Mouse (Mus musculus) ES-Bruce4 (cell line): ENCODE measurements around the gene Rnls. TPM values are rescaled to one million over a fixed set of nuclear protein-coding genes. Genes with fewer than 3 reads are reported as not detected.

Experiments used
- H3K27ac ChIP-seq: 2 replicates; pipeline ENCODE4 v1.5.1; 2012; ENCODE audit warnings: low read length, inconsistent platforms; ENCODE audit not compliant: insufficient read depth
- H3K27me3 ChIP-seq: 2 replicates; pipeline ENCODE4 v1.6.1; 2012; ENCODE audit warnings: mild to moderate bottlenecking, low read length, inconsistent platforms; ENCODE audit not compliant: control insufficient read depth, poor library complexity, insufficient read depth, severe bottlenecking
- H3K36me3 ChIP-seq: 2 replicates; pipeline ENCODE4 v1.6.1; 2012; ENCODE audit warnings: inconsistent platforms, mild to moderate bottlenecking, low read length, moderate library complexity; ENCODE audit not compliant: control insufficient read depth, poor library complexity, insufficient read depth, severe bottlenecking
- H3K4me1 ChIP-seq: one replicate; pipeline ENCODE4 v1.8.1; 2011; ENCODE audit warnings: low read length; ENCODE audit not compliant: control insufficient read depth, insufficient read depth
- H3K4me3 ChIP-seq: 2 replicates; pipeline ENCODE4 v1.5.1; 2011; ENCODE audit warnings: low read depth, mild to moderate bottlenecking, low read length
- H3K9ac ChIP-seq: 2 replicates; pipeline ENCODE4 v1.6.1; 2012; ENCODE audit warnings: low read depth, mild to moderate bottlenecking, inconsistent platforms; ENCODE audit not compliant: poor library complexity, severe bottlenecking
- H3K9me3 ChIP-seq: replicated peaks from 2 replicates; pipeline ENCODE4 v1.6.1; 2012; ENCODE audit warnings: mild to moderate bottlenecking, low read length, inconsistent platforms; ENCODE audit not compliant: control insufficient read depth, poor library complexity, insufficient read depth, severe bottlenecking
- CTCF ChIP-seq: IDR thresholded peaks from one replicate; pipeline ENCODE4 v1.8.1; 2011; ENCODE audit warnings: low read depth, low read length
- EP300 ChIP-seq: IDR thresholded peaks from 2 replicates; pipeline ENCODE4 v1.6.1; 2011; ENCODE audit warnings: low read depth, low read length; ENCODE audit not compliant: insufficient read depth
- POLR2A ChIP-seq: IDR thresholded peaks from one replicate; pipeline ENCODE4 v1.8.1; 2011; ENCODE audit warnings: low read length; ENCODE audit not compliant: insufficient read depth
- polyA plus RNA-seq: library from polyadenylated mRNA; stranded (reverse); fragments of >200 nt; gene quantifications from 2 replicates; pipeline ENCODE4 v1.2.4, GENCODE M21; 2011; ENCODE audit warnings: low read depth; ENCODE audit not compliant: missing spikeins, insufficient read depth, insufficient read length

Gene Rnls
- polyA plus RNA-seq, 1 experiment = 0.43 TPM

GRCm38 (mm10) chr19:33122611-33123226 lies 269.4 kb downstream of the Rnls start:
- Histone ChIP-seq H3K9ac (no peak overlapping the region), H3K4me3 (no peak overlapping the region), H3K36me3 (no peaks in the 10 kb centered on the region), H3K27me3 (no peaks in the 10 kb centered on the region), H3K27ac (no peak overlapping the region), H3K4me1 (no peaks in the 10 kb centered on the region), H3K9me3 (no peaks in the 10 kb centered on the region)
- no peak for TF ChIP-seq CTCF

DNA sequence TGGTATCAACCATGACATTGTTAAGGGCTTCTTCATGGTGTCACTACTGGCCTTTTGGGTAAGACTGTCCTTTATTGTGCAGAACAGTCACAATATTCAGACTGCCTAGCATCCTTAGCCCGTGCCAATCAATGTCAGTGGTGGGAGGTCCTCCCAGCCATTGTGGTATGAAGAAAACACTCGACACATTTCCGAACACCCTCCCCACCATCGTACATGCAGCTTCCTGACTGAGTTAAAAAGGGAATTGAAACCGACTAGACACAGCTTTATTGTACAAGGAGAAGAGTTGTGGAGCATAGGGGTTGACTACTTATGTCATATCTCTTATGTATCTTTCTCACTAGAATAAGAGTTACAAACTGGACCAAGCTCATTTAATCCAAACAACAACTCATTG lies 272.1 kb downstream of the Rnls start:
- Histone ChIP-seq H3K9ac (no peak overlapping the region), H3K4me3 (no peak overlapping the region), H3K9me3 (no peaks in the 10 kb centered on the region), H3K4me1 (no peaks in the 10 kb centered on the region), H3K27ac (no peak overlapping the region), H3K27me3 (no peaks in the 10 kb centered on the region), H3K36me3 (no peaks in the 10 kb centered on the region)
- no peak for TF ChIP-seq POLR2A
- TF ChIP-seq CTCF = no peak
- TF ChIP-seq EP300 = no peak

GRCm38 (mm10) chr19:33118898-33119297 lies 273.2 kb downstream of the Rnls start:
- Histone ChIP-seq H3K9ac (no peak overlapping the region), H3K27ac (no peak overlapping the region), H3K9me3 (no peaks in the 10 kb centered on the region), H3K36me3 (no peaks in the 10 kb centered on the region), H3K4me3 (no peak overlapping the region), H3K27me3 (no peaks in the 10 kb centered on the region), H3K4me1 (no peaks in the 10 kb centered on the region)
- no peak for TF ChIP-seq POLR2A
- TF ChIP-seq CTCF = peak; percentile 31

- Histone ChIP-seq H3K9me3 (no peaks in the 10 kb centered on the region), H3K27me3 (no peaks in the 10 kb centered on the region), H3K4me1 (no peaks in the 10 kb centered on the region), H3K4me3 (no peak overlapping the region), H3K9ac (no peak overlapping the region), H3K27ac (no peak overlapping the region), H3K36me3 (no peaks in the 10 kb centered on the region)
- TF ChIP-seq POLR2A = no peak
- TF ChIP-seq EP300 = no peak
- no peak for TF ChIP-seq CTCF
These were observed 277.3 kb downstream of the Rnls start for GRCm38 (mm10) chr19:33114631-33115295.

DNA sequence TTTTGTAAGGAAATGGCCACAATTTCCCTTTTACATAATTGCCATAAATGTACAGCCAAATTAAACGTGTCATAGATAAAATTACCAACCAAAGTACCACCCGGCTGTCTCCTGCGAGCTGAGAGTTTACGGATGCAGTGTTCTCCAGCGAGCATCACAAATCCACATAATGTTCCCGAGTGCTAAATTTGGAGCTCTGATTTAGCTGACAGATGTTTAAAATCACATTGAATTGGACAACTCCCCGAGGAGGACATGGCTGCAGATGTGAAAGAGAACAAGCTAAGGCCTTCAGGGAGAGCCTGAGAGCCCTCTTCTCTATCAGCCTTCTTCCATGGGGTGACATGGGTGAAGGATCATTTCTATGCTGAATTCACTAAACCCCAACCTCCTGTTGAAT lies 278.3 kb downstream of the Rnls start:
- Histone ChIP-seq H3K27me3 (no peaks in the 10 kb centered on the region), H3K4me3 (no peak overlapping the region), H3K9me3 (no peaks in the 10 kb centered on the region), H3K36me3 (no peaks in the 10 kb centered on the region), H3K27ac (no peak overlapping the region), H3K4me1 (no peaks in the 10 kb centered on the region), H3K9ac (no peak overlapping the region)
- TF ChIP-seq CTCF (no peak), EP300 (no peak), POLR2A (no peak)

GRCm38 (mm10) chr19:33110404-33110803 lies 281.7 kb downstream of the Rnls start:
- Histone ChIP-seq H3K9me3 (no peaks in the 10 kb centered on the region), H3K4me3 (no peak overlapping the region)
- TF ChIP-seq POLR2A = no peak
- no peak for TF ChIP-seq CTCF
- TF ChIP-seq EP300 = no peak

More at GRCm38 (mm10) chr19:33110404-33110803, 281.7 kb downstream of the Rnls start:
- Histone ChIP-seq H3K27me3 (no peaks in the 10 kb centered on the region), H3K9ac (no peak overlapping the region), H3K36me3 (no peaks in the 10 kb centered on the region), H3K4me1 (no peaks in the 10 kb centered on the region), H3K27ac (no peak overlapping the region)
